Mouse (Mus musculus) left cerebral cortex, adult 18-20 months (tissue): ENCODE results near the gene Pdzrn4. TPM values are rescaled to one million over a fixed set of nuclear protein-coding genes. Genes with fewer than 3 reads are reported as not detected.
"Not testable (repeated sequence)": the region's sequence is repeated elsewhere in the genome, so short reads cannot be mapped to it uniquely, and the experiment has no call there.

Experiments
- DNase-seq, 2 experiments: peaks; one replicate each; pipeline ENCODE4 v3.0.0; 2021 to 2022; ENCODE audit warnings: low spot score in 2 of 2, mixed read lengths in 1 of 2
- long read RNA-seq, 2 experiments: library from polyadenylated mRNA; stranded (forward); transcript quantifications; one replicate each; pipeline ENCODE4 v2.0.0; 2021
- total RNA-seq, 2 experiments: library from RNA; stranded (reverse); gene quantifications; 2 replicates each; pipeline ENCODE4 v1.2.3; 2021

Gene Pdzrn4
- 10 to 100 TPM in 1 of 2 experiments, 1 to 10 TPM in 1; 9.2 to 12.1 TPM for total RNA-seq
- long read RNA-seq, experiment 1, partial matches to known transcripts: 4 of 10 reads
- long read RNA-seq, experiment 1, other reads (novel, unspliced or antisense): 3 of 10 reads
- long read RNA-seq, experiment 2, partial matches to known transcripts: 2 of 4 reads
- long read RNA-seq, experiment 2, other reads (novel, unspliced or antisense): 0 of 4 reads

DNA sequence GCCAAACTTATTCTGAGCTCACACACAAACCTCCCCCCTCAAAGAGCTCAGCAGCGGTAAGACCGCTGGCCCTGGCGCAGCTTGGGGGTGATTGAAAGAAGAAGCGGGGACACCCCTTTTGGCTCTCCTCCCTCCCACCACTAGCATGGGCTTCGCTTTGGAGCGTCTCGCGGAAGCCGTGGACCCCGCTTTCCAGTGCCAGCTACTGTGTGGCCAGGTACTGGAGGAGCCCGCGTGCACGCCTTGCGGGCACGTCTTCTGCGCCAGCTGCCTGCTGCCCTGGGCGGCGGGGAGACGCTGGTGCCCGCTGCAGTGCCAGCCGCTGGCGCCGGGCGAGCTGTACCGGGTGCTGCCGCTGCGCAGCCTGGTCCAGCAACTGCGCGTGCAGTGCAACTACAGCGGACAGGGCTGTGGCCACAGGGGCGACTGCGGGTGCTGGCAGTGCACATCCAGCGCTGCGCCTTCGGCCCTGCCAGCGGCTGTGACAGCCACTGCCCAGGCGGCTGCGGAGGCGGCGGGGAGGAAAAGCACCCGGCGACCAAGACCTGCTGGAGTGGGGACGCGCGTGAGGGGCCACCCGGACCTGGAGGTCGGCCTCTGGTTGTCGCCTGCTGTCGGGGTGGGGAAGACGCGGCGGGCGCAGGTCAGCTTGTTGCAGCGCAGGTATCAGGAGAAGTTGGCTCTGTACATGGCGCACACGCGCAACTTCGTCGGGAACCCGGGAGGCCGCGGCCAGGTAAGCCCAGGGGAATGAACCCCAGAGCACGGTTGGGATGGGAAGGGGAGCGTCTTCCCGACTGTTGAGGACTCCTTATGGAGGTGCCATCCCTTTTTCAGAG is at the start of gene Pdzrn4:
Pdzrn4 (plus strand) TSS at position 112 of the 839 bp plus-strand sequence.
- DNase-seq: peak; percentile 34 to 56

DNA sequence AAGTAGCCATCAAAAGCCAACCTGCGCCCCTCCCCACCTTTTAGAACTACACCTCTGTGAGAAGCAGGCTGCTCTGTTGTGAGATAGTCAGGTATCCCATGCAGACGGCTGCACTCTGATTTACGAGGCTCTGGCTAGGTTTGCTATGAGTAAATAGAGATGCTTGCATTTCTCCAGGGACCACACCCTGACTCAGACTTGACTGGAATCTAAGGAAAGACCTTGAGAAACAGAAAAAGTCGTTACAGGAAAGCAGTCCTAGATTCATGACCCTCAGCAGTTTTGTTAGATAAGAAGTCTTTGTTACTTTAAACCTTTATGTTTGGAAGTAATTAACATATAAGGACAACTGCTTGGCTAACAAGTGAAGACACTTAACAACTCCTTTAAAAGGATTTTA is 49.3 kb upstream of the Pdzrn4 start:
- no peak for DNase-seq

DNA sequence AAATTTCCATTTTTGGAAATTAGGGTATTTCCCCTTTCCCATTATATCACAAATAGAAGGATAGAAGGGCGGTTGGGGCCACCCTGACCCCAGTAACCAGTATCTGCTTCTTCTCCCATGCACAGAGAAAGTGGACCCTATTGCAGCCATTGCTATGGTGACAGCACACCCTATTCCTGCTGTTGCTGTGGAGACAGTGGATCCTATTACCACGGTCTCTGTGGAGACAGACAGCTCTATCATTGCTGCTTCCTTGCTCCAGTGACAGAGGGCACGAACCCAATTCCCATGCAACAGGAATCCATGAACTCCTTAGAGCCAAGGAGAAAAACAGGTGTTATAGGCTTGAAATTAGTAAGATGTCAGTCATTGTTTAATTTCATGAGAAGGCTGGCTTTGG is 48.8 kb upstream of the Pdzrn4 start:
- no peak for DNase-seq

DNA sequence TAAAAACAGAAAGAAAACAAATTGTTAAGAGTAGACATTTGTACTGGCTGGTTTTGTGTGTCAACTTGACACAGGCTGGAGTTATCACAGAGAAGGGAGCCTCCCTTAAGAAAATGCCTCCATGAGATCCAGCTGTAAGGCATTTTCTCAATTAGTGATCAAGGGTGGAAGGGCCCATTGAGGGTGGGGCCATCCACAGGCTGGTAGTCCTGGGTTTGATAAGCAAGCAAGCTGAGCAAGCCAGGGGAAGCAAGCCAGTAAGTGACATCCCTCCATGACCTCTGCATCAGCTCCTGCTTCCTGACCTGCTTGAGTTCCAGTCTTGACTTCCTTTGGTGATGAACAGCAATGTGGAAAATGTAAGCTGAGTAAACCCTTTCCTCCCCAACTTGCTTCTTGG is 48.2 kb upstream of the Pdzrn4 start:
- DNase-seq: not testable (repeated sequence)

DNA sequence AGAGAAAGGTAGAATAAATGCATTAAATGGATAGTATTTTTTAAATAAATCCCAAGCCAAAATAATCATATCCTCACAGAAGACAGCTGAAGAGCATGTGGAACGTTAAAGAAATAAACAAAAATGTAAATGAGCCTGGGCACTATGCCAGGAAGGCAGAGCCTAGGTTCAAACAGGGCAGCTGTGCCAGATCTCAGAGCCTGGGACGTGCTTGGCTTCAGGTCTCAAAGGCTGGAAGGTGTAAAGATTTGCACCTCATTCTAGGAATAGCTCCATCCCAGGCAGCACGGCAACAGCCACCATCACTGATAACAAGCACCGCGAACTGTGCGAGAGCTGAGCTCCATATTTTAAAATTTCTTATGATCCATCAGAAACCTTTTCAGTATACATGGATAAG is 32.5 kb upstream of the Pdzrn4 start:
- no peak for DNase-seq

DNA sequence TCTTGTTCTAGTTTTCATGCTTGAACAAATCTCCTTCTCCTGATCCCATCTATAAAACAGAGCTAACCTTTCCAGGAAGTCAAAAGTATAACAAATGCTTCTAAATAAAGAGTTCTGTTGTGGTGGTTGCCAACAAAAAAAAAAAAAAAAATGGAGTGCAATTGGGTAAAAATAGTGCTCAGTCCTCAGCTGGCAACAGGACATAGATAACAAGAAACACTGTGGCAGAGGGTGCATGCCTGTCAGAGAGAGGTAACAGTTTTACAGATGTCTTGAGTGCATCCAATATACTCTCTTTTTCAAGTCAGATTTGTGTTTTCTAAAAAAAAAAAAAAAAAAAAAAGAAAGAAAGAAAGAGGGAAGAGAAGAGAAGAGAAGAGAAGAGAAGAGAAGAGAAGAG is 32.1 kb upstream of the Pdzrn4 start:
- DNase-seq: no peak

DNA sequence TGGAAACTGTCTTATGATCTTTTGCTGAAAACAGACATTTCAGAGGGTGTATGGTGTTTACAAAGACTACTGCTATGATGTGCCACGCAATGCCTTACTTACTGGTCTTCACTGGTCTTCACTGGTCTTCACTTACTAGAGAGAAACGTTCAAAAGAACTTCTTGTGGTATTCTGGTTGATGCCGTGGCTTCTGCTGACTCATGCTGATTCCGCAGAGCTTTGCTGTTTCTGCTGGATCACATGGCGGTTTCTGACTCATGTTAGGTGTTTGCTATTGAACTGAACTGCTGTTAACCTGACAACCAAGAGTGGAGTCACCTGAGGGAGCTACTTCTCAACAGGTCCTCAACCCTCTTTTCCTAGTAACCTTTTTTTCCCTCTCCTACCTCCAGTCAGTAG is 1.9 kb upstream of the Pdzrn4 start:
- DNase-seq: no peak

DNA sequence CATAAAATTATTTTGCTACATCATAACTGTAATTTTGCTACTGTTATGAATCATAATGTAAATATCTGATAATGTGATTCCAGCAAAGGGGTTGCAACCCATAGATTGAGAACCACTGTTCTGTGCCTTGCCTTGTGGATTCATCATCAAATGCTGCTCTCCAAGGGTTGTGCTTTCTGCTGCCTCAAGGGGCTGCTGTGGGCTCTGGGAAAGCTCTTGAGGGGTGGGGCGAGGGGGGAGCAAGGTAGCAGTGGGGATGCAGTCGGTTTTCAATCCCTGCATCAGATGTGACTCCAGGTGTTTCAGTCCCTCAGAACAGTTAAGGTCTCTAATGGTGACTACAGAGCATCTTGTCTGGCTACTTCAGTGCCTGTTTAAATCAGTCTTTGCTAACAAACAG is 2.1 kb downstream of the Pdzrn4 start:
- DNase-seq: peak in 1 of 2 experiments; percentile 27

DNA sequence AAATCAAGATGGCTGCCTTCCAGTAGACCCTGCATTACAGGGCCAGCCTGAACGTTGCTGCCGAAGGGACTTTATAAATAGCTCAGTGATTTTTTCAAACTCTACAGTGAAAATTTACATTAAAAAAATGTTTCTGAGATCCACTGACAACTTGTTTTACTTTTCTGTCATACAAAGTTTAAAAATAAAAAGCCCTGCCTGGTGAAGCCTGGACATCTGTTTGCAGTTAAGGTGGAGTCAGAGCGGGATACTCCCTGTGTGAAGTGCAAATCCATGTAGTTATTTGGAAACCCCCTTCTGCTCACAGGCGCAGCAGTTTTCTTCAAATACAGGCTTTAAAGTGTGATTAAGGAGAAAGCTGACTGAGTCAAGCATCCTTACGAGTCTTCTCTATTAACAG is 2.6 kb downstream of the Pdzrn4 start:
- DNase-seq: no peak

DNA sequence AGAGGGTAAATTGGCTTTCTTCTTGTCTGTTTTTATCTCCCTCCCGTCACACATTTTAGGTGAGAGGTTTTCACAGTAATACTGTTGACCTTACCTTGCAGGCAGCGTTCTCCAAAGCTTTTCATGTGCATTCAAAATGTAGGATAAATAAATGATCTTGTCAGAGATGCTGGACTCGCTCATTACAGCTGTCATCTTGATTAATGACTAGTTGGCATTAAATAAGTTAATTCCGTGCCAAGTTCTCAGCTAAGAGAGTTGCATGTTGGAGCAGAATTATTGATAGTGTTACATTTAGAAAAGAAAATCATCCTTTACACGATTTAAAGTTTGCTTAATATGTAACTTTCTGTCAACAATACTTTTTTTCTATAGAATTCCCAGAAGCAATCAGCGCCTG is 4.9 kb downstream of the Pdzrn4 start:
- no peak for DNase-seq

DNA sequence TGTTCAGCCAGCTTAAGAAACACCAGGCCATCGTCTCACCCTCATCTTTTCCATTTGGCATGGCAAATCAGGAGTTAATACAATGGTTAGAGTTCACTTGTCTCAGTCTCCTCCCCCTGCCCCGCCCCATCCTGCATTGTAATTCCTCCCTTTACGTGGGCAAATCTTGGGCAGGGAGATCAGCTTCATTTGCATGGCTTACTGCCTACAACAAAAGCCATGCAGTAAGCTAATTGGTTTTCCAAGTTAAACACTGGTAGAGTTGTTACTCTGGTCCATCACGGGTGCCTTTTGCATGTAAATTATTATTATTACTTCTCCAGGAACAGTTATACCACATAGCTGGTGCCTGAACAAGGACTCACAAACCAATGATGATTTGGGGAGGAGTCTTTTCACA is 18.6 kb downstream of the Pdzrn4 start:
- DNase-seq: no peak

DNA sequence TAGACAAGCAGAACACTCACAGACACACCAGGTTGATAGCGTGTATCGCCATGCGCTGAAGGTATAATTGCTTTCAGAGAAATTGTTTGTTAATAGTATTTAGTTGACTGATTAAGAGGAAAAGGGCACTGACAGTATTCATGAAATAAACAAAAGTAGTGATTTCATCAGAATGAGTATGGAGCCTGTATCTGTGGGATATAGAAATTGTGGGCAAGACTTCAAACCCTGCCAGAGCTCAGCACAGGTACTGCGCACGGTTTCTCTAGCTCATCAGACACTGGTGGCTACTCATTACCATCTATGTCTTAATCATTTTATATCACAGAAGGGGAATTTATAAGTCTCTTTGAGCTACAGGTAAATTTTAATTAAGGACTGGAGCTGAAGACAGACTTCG is 19.5 kb downstream of the Pdzrn4 start:
- DNase-seq: no peak

DNA sequence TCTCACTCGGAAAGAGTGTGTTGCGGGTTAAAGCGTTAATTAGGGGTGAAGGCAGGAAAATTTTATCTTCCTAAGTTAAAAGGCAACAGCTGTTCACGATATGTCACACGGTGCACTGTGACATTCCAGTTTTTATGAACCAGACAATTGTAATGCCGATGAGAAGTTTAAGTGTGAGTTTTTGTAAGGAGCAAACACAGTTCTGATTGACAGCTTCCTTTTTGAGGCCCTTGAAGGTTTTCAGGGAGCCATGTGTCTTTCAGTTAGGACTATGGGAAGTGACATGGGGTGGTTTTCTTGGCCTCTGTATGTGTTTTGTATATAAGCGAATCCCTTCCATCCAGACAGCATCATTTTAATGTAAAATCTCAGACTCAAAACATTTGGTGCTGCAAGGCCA is 20.0 kb downstream of the Pdzrn4 start:
- DNase-seq: no peak

DNA sequence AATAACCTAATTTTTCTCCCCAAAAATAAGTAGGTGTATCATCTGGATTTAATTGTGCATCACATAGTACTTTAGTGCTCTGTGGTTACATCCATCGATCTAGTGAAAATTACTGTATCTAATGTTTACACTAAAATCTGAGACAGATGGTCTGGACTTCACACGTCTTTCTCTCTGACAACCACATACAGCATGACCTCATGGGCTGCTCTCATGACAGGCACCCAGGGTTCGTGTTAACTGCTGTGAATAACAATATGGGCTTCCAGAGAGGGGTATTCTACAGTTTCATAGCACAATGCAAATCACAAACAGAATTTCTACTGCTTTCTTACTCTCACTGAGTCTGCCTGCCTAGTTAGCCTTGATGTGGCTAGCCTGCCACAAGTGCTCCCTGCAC is 20.4 kb downstream of the Pdzrn4 start:
- no peak for DNase-seq

DNA sequence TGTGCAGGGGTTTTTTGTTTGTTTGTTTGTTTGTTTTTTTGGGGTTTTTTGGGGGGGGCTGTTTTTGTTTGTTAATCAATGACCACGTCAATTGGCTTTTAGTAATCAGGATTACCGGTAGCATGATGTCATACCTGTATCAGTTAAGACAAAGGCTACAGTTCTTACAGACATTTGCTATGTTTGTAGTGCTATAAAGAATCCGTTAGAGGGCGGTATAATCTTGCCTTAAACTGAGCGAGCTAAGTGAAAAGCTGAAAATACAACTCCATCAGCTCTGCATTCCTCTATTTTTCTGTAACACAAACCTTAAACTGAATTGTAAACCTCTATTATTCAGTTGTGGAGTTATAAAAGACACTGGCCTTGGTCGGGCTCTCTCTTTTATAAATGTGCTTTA is 37.9 kb downstream of the Pdzrn4 start:
- DNase-seq: no peak

DNA sequence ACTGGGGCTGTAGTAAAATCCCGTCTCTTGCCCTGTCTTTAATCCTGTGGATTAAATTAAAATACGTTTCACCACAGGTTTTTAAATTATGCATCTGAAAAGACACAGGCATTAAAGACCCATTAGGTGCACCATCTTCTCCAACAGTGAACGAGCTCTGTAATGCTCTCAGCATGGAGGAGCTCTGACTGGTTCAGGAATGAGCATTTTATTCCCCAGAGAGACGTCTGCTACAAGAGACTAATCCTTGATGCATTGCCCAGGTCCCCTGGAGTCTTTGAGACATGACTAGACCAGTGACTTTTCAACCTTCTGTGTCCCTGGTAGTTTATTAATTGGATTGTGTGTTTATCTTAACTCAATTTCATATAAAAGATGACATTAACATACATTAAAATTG is 38.6 kb downstream of the Pdzrn4 start:
- DNase-seq: no peak

DNA sequence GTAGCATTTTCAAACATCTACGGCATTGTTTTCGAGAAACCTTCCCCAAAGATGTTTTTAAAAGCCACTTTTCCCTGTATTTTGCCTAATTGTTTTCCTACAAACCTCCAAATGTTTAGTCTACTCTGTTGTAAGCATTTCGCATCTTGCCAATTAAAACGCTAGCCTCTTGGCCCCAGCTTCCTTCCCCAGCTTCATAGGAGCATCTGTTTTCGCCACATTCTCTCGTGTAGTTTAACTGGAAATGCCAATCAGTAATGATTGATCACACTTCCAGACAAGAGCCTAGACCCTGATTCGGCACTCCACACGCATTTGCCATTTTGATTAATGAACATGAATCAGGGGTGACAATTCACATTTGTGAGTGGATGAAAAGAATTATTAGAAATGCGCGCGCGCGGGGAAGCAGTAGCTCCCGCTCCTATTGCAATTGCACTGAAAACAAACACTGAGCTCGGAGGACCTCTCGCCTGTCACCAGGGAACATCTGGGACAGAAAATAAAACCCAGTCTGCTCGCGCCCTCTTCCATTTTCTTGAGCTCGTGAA is 45.0 kb downstream of the Pdzrn4 start:
- DNase-seq: no peak

DNA sequence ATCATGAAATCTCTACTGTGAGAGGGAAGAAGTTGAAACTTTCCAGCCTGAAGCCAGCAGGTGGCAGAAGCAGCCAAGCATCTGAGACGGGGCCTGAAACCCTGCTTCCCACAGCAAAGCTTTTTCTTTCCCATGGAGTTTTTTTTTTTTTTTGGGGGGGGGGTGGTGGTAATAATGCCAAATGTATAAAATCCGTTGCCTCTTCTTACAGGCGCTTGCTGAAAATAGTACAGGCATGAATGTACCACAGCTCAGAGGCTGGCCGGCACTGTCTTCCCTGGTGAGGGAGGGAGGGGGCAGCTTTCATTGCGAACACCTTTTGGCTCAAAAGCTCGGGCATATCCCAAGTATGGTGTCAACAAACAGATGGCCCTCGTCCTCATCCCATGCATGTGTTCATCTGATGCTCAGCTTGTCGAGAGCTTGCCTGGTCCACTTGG is 51.0 kb downstream of the Pdzrn4 start:
- peak; percentile 48 to 51 for DNase-seq

DNA sequence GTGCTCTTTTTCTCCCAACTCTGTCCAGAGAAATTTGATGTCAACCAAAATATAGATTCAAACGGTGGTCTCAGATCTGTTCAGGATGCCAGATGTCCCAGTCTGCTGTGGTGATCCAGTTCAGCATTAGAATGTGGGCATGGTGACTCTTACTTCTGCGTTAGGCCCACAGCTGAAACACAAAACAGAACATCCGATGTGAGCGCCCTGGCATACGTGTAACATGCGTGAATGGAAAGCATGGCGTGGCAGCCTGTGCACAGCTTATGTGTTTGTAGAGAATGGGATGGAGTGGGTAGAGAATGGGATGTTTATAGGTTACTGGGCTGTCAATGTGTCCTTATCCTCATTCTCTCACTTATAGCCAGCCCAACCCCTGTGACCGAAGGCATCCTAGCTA is 52.4 kb downstream of the Pdzrn4 start:
- no peak for DNase-seq

DNA sequence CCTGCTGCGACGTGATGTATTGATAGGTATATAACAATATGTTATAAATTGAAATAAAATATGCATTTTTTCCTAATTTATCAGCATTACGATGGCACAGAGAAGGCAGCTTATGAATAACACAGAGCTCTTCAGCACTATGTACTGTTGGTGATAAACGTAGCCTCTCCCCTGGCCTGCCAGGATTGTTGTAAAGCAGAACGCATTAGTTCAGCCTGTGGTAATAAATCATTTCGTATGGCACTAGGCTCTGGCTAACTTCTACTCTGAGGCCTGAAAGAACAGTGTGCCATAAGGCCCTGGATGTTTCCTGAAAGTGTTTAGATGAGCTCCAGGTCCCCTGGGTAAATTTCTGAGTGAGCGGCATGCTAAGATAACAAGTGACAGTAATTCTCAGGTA is 55.9 kb downstream of the Pdzrn4 start:
- DNase-seq: no peak

DNA sequence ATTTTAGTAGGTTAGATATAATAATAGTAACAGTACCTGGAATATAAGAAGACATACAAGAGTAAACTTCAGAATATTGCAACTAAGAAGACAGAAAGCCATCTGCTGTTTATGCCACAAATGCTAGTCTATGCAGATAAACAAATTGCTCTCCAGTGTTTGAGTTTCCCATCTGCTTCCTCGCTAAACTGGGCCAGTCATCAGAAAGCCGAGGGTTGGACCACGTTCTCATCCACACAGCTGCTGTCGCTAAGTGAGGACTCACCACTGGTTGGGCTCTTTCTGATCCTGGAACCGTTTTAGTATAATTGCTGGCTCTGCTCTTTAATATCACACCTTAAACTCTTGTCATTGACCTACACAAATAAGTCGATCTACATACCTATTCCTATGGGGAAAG is 85.5 kb downstream of the Pdzrn4 start:
- DNase-seq: no peak

DNA sequence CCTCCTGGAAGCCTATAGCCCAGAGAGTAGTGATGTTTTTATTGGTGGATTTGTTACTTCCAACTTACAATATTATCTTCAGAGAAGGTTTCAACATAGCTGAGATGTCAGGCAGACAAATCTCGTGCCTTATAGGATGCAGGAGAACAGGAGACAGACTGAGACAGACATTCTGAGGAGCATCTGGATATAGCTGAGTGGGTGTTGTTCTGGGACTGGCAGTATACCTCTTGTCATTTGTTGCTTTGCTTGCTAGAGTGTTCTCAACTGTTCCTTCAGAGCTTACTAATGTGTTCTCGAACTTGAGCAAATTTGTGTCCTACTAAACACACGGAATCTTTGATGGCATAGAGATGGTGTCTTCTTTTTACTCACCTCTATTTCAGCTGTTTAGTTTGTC is 94.7 kb downstream of the Pdzrn4 start:
- DNase-seq: no peak
